Mouse (Mus musculus): ENCODE results near the gene Wbp1l. TPM values are rescaled to one million over a fixed set of nuclear protein-coding genes. Genes with fewer than 3 reads are reported as not detected.

Gene Wbp1l
- polyA plus RNA-seq, 2 experiments = 42.6 to 44.0 TPM

DNA sequence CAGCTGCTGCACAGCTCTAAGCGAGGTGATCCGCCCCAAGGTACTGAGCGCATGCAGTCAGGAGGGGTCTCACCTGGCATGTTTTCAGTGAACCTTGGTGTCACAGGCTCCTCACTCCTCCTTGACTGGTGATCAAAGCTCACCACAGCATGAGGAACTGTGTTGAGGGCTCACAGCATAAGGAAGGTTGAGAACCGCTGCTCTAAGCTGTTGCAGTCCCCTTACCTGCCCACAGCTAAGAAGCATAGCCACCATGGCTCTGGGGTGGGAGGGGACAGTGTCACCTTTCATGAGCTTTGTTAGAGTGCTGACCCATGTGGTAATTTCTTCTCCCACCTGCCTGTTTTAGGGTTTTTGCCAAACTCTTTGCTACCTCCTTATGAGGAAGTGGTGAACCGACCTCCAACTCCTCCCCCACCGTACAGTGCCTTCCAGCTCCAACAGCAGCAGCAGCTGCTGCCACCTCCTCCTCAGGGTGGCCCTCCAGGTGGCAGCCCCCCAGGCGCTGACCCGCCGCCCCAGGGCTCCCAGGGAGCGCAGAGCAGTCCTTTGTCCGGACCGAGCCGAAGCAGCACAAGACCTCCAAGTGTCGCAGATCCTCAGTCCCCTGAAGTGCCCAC is 54.8 kb downstream of the Wbp1l start:
- Histone ChIP-seq H3K4me3 (replicated peaks; ENCODE audit: low read length) (no peak overlapping the region), H3K36me3 (ENCODE audit: control insufficient read depth, insufficient read depth, low read length) (peaks cover 53% of the 10 kb centered on the region), H3K4me2 (replicated peaks; ENCODE audit: low read depth, low read length, severe bottlenecking) (no peak overlapping the region), H3K4me1 (ENCODE audit: control insufficient read depth, insufficient read depth, low read length) (no peaks in the 10 kb centered on the region), H3K9me3 (ENCODE audit: control insufficient read depth, low read length) (no peaks in the 10 kb centered on the region), H3K9ac (ENCODE audit: low read depth, low read length, severe bottlenecking) (no peak overlapping the region), H3K27ac (replicated peaks; ENCODE audit: low read depth, low read length) (no peak overlapping the region), H3K27me3 (ENCODE audit: control insufficient read depth, insufficient read depth, low read length) (no peaks in the 10 kb centered on the region)
- DNase-seq (ENCODE audit: low spot score) = no peak
- 92% methylated on average over 14 of the region's 14 CpGs for whole genome bisulfite sequencing
- no peak for ATAC-seq (ENCODE audit: low FRiP score, low read depth)
- TF ChIP-seq POLR2A (IDR thresholded peaks at IDR 0.05; ENCODE audit: borderline replicate concordance, extremely low read depth, insufficient read depth, insufficient read length) = no peak

DNA sequence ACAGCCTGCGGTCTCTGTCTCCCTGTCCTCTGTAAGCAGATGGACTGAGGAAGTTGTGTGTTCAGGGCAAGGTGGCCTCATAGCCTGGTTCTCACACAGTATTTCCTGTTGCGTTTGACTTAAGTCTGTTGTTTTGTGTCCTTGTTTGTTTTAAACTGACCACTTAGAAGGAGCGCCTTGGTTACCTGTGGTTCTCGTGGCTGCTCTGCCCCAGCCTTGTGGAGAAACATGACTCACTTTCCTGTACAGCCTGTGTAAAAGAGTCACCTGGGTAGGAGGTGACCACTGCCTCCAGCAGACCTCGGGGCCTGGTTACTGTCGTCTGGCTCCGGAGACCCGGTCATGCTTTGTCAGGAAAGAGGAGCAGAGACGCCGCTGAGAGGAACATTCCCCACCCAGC is 56.7 kb downstream of the Wbp1l start:
- TF ChIP-seq POLR2A (IDR thresholded peaks at IDR 0.05; ENCODE audit: borderline replicate concordance, extremely low read depth, insufficient read depth, insufficient read length) = no peak
- H3K9me3 ChIP-seq (ENCODE audit: control insufficient read depth, low read length) = no peaks in the 10 kb centered on the region
- WGBS = 92% methylated on average over 10 of the region's 10 CpGs
- H3K36me3 ChIP-seq (ENCODE audit: control insufficient read depth, insufficient read depth, low read length) = peaks cover 53% of the 10 kb centered on the region
- H3K4me3 ChIP-seq (replicated peaks; ENCODE audit: low read length) = no peak overlapping the region
- no peak overlapping the region for H3K4me2 ChIP-seq (replicated peaks; ENCODE audit: low read depth, low read length, severe bottlenecking)
- DNase-seq (ENCODE audit: low spot score) = no peak
- no peaks in the 10 kb centered on the region for H3K4me1 ChIP-seq (ENCODE audit: control insufficient read depth, insufficient read depth, low read length)
- H3K27ac ChIP-seq (replicated peaks; ENCODE audit: low read depth, low read length) = no peak overlapping the region
- H3K27me3 ChIP-seq (ENCODE audit: control insufficient read depth, insufficient read depth, low read length) = no peaks in the 10 kb centered on the region
- H3K9ac ChIP-seq (ENCODE audit: low read depth, low read length, severe bottlenecking) = no peak overlapping the region
- ATAC-seq (ENCODE audit: low FRiP score, low read depth) = no peak

DNA sequence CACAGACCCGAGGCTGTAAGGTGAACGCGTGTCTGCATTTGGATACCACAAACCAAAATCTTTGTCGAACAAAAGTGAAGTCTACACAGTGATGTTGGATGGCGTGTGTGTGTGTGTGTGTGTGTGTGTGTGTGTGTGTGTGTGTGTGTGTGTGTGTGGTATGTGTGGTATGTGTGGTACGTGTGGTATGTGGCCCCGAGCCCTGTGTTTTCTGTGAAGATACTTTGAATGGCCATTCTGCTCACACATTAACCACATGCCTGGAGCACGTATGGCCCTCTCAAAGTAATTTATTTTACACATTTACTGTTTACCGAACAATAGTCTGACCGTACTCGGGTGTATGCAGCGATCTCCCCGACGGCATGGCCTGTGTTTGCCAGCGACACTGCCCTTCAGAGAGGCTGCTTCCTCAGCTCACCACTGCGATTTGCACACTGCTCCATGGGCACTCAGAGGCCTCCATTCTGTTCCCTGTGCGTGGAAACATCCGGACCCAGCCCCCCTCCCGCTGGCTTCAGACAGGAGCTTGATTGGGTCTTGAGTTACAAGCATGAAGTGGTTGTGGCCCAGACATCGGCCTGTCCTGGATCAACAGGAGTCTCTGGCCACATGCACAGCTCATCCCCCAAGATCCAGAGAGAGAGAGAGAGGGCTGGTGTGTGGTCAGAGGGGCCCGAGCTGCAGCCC is 57.4 kb downstream of the Wbp1l start:
- ATAC-seq (ENCODE audit: low FRiP score, low read depth) (no peak), DNase-seq (ENCODE audit: low spot score) (no peak)
- Histone ChIP-seq H3K27me3 (ENCODE audit: control insufficient read depth, insufficient read depth, low read length) (no peaks in the 10 kb centered on the region), H3K4me1 (ENCODE audit: control insufficient read depth, insufficient read depth, low read length) (no peaks in the 10 kb centered on the region), H3K4me3 (replicated peaks; ENCODE audit: low read length) (no peak overlapping the region), H3K36me3 (ENCODE audit: control insufficient read depth, insufficient read depth, low read length) (peaks cover 53% of the 10 kb centered on the region), H3K9me3 (ENCODE audit: control insufficient read depth, low read length) (no peaks in the 10 kb centered on the region), H3K9ac (ENCODE audit: low read depth, low read length, severe bottlenecking) (no peak overlapping the region), H3K4me2 (replicated peaks; ENCODE audit: low read depth, low read length, severe bottlenecking) (no peak overlapping the region), H3K27ac (replicated peaks; ENCODE audit: low read depth, low read length) (no peak overlapping the region)
- WGBS = 85% methylated on average over 21 of the region's 21 CpGs
- TF ChIP-seq POLR2A (IDR thresholded peaks at IDR 0.05; ENCODE audit: borderline replicate concordance, extremely low read depth, insufficient read depth, insufficient read length) = no peak

- DNase-seq (ENCODE audit: low spot score) = no peak
These were observed 58.6 kb downstream of the Wbp1l start for GRCm38 (mm10) chr19:46657339-46658020.

DNA sequence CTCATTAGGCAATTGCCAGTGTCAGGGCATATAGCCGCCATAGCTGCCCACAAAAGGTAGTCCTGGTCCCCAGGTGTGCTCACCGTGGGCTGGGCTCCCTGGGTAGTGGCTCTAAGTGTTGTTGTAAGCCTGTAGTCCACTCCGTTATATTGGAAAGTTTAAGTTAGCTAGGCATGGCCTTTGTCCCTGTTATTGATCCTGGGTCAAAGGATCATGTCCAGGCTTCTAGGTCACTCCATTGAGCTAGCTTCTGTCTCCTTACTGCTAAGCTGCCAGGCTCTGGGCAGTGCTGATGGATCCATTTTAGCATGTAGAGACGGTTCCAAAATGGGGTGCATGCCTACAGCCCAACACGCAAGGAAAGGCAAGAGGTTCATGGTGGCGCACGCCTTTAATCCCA is 59.5 kb downstream of the Wbp1l start:
- no peak overlapping the region for H3K4me3 ChIP-seq (replicated peaks; ENCODE audit: low read length)
- H3K9ac ChIP-seq (ENCODE audit: low read depth, low read length, severe bottlenecking) = no peak overlapping the region
- TF ChIP-seq POLR2A (IDR thresholded peaks at IDR 0.05; ENCODE audit: borderline replicate concordance, extremely low read depth, insufficient read depth, insufficient read length) = no peak
- no peak overlapping the region for H3K27ac ChIP-seq (replicated peaks; ENCODE audit: low read depth, low read length)
- no peak overlapping the region for H3K4me2 ChIP-seq (replicated peaks; ENCODE audit: low read depth, low read length, severe bottlenecking)
- H3K27me3 ChIP-seq (ENCODE audit: control insufficient read depth, insufficient read depth, low read length) = no peaks in the 10 kb centered on the region
- ATAC-seq (ENCODE audit: low FRiP score, low read depth) = no peak
- DNase-seq (ENCODE audit: low spot score) = no peak
- H3K36me3 ChIP-seq (ENCODE audit: control insufficient read depth, insufficient read depth, low read length) = peaks cover 40% of the 10 kb centered on the region
- 94% methylated on average over 7 of the region's 7 CpGs for WGBS
- no peaks in the 10 kb centered on the region for H3K9me3 ChIP-seq (ENCODE audit: control insufficient read depth, low read length)
- no peaks in the 10 kb centered on the region for H3K4me1 ChIP-seq (ENCODE audit: control insufficient read depth, insufficient read depth, low read length)

More at GRCm38 (mm10) chr19:46657339-46658020, 58.6 kb downstream of the Wbp1l start:
- H3K4me3 ChIP-seq (replicated peaks; ENCODE audit: low read length) = no peak overlapping the region
- H3K4me2 ChIP-seq (replicated peaks; ENCODE audit: low read depth, low read length, severe bottlenecking) = no peak overlapping the region
- H3K36me3 ChIP-seq (ENCODE audit: control insufficient read depth, insufficient read depth, low read length) = peaks cover 46% of the 10 kb centered on the region
- 91% methylated on average over 3 of the region's 3 CpGs for WGBS
- H3K27ac ChIP-seq (replicated peaks; ENCODE audit: low read depth, low read length) = no peak overlapping the region
- no peak for ATAC-seq (ENCODE audit: low FRiP score, low read depth)
- no peaks in the 10 kb centered on the region for H3K4me1 ChIP-seq (ENCODE audit: control insufficient read depth, insufficient read depth, low read length)
- no peaks in the 10 kb centered on the region for H3K9me3 ChIP-seq (ENCODE audit: control insufficient read depth, low read length)
- H3K27me3 ChIP-seq (ENCODE audit: control insufficient read depth, insufficient read depth, low read length) = no peaks in the 10 kb centered on the region
- no peak overlapping the region for H3K9ac ChIP-seq (ENCODE audit: low read depth, low read length, severe bottlenecking)
- no peak for TF ChIP-seq POLR2A (IDR thresholded peaks at IDR 0.05; ENCODE audit: borderline replicate concordance, extremely low read depth, insufficient read depth, insufficient read length)

Measured in limb, embryonic 14.5 days (tissue).